Mouse (Mus musculus): Measurements from ENCODE around the gene Uqcr11. TPM values are rescaled to one million over a fixed set of nuclear protein-coding genes. Genes with fewer than 3 reads are reported as not detected.

Gene Uqcr11
- polyA plus RNA-seq, 1 experiment from 2014 or later = 459 TPM

GRCm38 (mm10) chr10:80365736-80366135 is 40.9 kb downstream of the Uqcr11 start:
- peaks cover 33% of the 10 kb centered on the region for H3K27me3 ChIP-seq
- ATAC-seq (ENCODE audit: low FRiP score, low read depth) = no peak
- no peaks in the 10 kb centered on the region for H3K4me1 ChIP-seq
- no peak overlapping the region for H3K9ac ChIP-seq
- H3K36me3 ChIP-seq = no peaks in the 10 kb centered on the region
- no peak overlapping the region for H3K4me2 ChIP-seq (replicated peaks)
- H3K9me3 ChIP-seq = peaks cover 4% of the 10 kb centered on the region; the same call in 1 of the 2 replicates
- no peak overlapping the region for H3K27ac ChIP-seq
- 48% methylated on average over 6 of the region's 6 CpGs for whole genome bisulfite sequencing
- no peak overlapping the region for H3K4me3 ChIP-seq

GRCm38 (mm10) chr10:80363734-80364133 is 42.9 kb downstream of the Uqcr11 start:
- Histone ChIP-seq H3K4me3 (no peak overlapping the region), H3K27me3 (peaks cover 54% of the 10 kb centered on the region), H3K9me3 (peaks cover 4% of the 10 kb centered on the region; the same call in 1 of the 2 replicates), H3K4me2 (replicated peaks) (no peak overlapping the region), H3K36me3 (no peaks in the 10 kb centered on the region), H3K9ac (no peak overlapping the region), H3K27ac (no peak overlapping the region), H3K4me1 (no peaks in the 10 kb centered on the region)
- 26% methylated on average over 6 of the region's 6 CpGs for WGBS
- ATAC-seq (ENCODE audit: low FRiP score, low read depth) = no peak

DNA sequence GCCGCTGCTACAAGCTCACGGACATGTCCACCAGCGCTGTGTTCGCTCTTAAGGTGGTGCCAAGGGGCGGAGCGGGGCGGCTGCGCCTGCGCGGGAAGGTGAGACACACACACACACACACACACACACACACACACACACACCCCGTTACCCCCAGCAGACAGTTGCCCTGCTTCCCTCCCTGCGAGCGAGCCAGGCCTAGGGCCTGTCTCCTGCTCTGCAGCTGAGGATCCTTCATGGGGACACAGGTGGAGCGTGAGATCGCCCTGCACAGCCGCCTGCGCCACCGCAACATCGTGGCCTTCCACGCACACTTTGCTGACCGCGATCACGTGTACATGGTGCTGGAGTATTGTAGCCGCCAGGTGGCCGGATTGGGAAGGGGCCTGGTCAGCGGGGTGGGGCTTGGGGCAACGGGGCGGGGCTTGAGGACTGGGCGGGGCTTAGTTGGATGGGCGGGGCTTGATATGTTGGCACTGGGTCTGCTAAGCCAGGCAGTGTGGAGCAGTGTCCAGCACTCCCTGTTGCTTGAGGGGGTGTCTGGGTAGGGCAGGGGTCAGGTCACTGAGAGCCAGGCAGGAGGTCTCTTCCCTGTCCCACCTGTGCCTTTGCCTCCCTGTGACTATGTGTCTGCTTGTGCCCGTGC is 48.5 kb downstream of the Uqcr11 start:
- Histone ChIP-seq H3K4me2 (replicated peaks) (peak overlapping the region; percentile 60), H3K9ac (peak overlapping the region; percentile 36; the same call in 1 of the 2 replicates), H3K27ac (no peak overlapping the region), H3K9me3 (no peaks in the 10 kb centered on the region), H3K27me3 (peaks cover 90% of the 10 kb centered on the region), H3K36me3 (no peaks in the 10 kb centered on the region), H3K4me3 (peak overlapping the region; percentile 44), H3K4me1 (peaks cover 22% of the 10 kb centered on the region)
- no peak for ATAC-seq (ENCODE audit: low FRiP score, low read depth)
- WGBS = 8% methylated on average over 31 of the region's 31 CpGs

GRCm38 (mm10) chr10:80357336-80357735 is 49.3 kb downstream of the Uqcr11 start:
- H3K9ac ChIP-seq = no peak overlapping the region
- H3K4me3 ChIP-seq = peak overlapping the region; percentile 44
- H3K4me2 ChIP-seq (replicated peaks) = peak overlapping the region; percentile 76
- ATAC-seq (ENCODE audit: low FRiP score, low read depth) = no peak; the same call in 1 of the 2 replicates
- H3K9me3 ChIP-seq = no peaks in the 10 kb centered on the region
- WGBS = 35% methylated on average over 7 of the region's 7 CpGs
- H3K27ac ChIP-seq = no peak overlapping the region
- peaks cover 22% of the 10 kb centered on the region for H3K4me1 ChIP-seq
- H3K27me3 ChIP-seq = peaks cover 90% of the 10 kb centered on the region
- H3K36me3 ChIP-seq = no peaks in the 10 kb centered on the region

DNA sequence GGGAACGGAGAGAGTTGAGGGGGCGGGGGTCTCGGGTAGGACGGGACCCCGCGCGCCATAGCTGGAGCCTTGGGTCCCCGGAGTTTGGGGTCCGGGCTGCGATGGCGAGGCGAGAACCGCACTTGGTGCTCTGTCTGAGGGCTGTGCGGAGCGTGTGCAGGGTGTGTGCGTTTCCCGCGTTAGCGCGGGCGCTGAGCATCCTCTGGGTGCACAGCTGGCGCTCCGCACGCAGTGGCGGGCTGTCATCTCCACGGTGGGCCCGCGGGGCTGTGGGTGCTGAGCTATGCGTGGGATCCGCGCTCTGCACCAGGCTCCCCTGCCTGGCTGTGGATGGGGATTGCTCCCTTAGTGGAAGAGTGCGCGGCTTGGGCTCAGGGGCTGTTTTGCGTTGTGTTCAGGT is 49.9 kb downstream of the Uqcr11 start:
- WGBS = 1% methylated on average over 34 of the region's 34 CpGs
- Histone ChIP-seq H3K36me3 (no peaks in the 10 kb centered on the region), H3K4me3 (peak overlapping the region; percentile 44), H3K27me3 (peaks cover 96% of the 10 kb centered on the region), H3K9me3 (no peaks in the 10 kb centered on the region), H3K4me2 (replicated peaks) (peak overlapping the region; percentile 76), H3K9ac (peak overlapping the region; percentile 46), H3K4me1 (peaks cover 22% of the 10 kb centered on the region), H3K27ac (no peak overlapping the region)
- no peak for ATAC-seq (ENCODE audit: low FRiP score, low read depth)

DNA sequence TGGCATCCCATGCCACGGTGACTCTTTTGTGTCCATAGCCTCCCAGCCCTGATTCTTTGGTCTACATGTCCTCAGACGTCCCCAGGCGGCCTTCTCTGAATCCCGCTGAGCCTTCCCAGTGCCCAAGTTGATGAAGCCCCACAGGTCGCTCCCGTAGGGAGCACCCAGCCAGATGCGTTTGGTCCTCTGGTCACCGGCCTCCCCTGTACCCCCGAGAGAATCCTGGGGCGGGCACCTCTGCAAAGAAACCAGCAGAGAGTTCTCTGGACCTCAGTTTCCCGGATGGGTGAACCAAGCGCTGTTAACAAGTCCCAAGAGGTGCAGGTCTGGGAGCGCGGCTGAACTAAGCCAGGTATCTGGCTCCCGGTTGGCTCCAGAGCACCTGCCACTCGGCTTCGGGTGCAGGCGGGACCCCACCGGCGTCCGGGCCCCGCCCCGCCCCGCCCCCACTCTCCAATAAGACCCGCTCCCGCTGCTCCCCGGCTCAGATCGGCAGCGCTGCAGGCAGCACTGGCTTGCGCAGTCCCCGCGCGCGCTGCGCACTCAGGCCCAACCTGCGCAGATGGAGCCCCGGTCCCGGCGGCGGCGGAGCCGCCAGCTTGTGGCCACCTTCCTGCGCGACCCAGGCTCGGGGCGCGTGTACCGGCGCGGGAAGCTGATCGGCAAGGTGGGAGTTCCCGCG is 50.5 kb downstream of the Uqcr11 start, which contains the start of gene Plk5:
Gene Plk5, plus strand, starts transcription at position 459 of the 682 bp plus-strand sequence.
- peaks cover 22% of the 10 kb centered on the region for H3K4me1 ChIP-seq
- WGBS = under 1% methylated on average over 52 of the region's 53 CpGs
- H3K27me3 ChIP-seq = peaks cover 100% of the 10 kb centered on the region
- no peak for ATAC-seq (ENCODE audit: low FRiP score, low read depth)
- no peaks in the 10 kb centered on the region for H3K36me3 ChIP-seq
- H3K4me3 ChIP-seq = peak within 1 kb of the TSS; percentile 44
- H3K4me2 ChIP-seq (replicated peaks) = peak within 1 kb of the TSS; percentile 76
- peak within 1 kb of the TSS; percentile 46 for H3K9ac ChIP-seq
- H3K9me3 ChIP-seq = no peaks in the 10 kb centered on the region
- H3K27ac ChIP-seq = no peak within 1 kb of the TSS

DNA sequence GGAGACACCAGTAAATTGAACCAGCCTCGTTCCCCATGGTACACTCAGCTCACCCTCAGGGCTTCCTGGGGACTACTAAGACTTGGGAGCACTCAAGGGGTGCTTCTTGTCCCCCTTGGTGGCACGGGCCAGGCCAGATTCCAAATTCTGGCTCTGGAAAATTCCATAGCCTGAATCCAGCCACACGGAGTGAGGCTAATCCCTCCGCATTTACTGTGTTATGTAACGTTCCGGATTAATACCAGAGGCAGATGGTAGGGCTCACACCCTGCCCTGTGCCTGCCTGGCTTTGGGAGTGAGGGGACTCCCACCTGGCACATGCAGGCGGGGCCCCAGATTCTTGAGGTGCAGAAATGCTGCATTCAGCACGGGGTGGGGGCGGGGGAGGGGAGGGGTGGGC is 51.2 kb downstream of the Uqcr11 start:
- Histone ChIP-seq H3K9ac (no peak overlapping the region), H3K9me3 (no peaks in the 10 kb centered on the region), H3K27me3 (peaks cover 100% of the 10 kb centered on the region), H3K36me3 (no peaks in the 10 kb centered on the region), H3K4me1 (peaks cover 22% of the 10 kb centered on the region), H3K27ac (no peak overlapping the region), H3K4me3 (peak overlapping the region; percentile 44; the same call in 1 of the 2 replicates), H3K4me2 (replicated peaks) (no peak overlapping the region; the same call in 1 of the 2 replicates)
- 5% methylated on average over 9 of the region's 9 CpGs for WGBS
- ATAC-seq (ENCODE audit: low FRiP score, low read depth) = no peak

Small RNA genes lying within 50 kb of the gene (microRNA-seq; reads per million reads assigned to microRNA genes)
- not detected for gene Gm22721

Other genes with a start within 250 kb of the Uqcr11 start
- 149 and 194 TPM in 2 replicates for gene Cirbp, start 240.8 kb downstream of the Uqcr11 start, polyA plus RNA-seq (2015; fragmentation: Nextera tagmentation; extraction: Ambion mirVana)
- 9.7 and 11.0 TPM in 2 replicates for gene 1600002K03Rik, start 233.9 kb downstream of the Uqcr11 start, polyA plus RNA-seq (2015; fragmentation: Nextera tagmentation; extraction: Ambion mirVana)
- 39.5 and 40.4 TPM in 2 replicates for gene Efna2, start 227.3 kb downstream of the Uqcr11 start, polyA plus RNA-seq (2015; fragmentation: Nextera tagmentation; extraction: Ambion mirVana)
- gene Mum1, start 180.4 kb downstream of the Uqcr11 start, polyA plus RNA-seq (2015; fragmentation: Nextera tagmentation; extraction: Ambion mirVana) = 94.7 and 96.9 TPM in 2 replicates
- gene Ndufs7, start 157.7 kb downstream of the Uqcr11 start, polyA plus RNA-seq (2015; fragmentation: Nextera tagmentation; extraction: Ambion mirVana) = 298 and 306 TPM in 2 replicates
- 57.1 and 58.4 TPM in 2 replicates for gene Gamt, start 145.8 kb downstream of the Uqcr11 start, polyA plus RNA-seq (2015; fragmentation: Nextera tagmentation; extraction: Ambion mirVana)
- gene Dazap1, start 145.3 kb downstream of the Uqcr11 start, polyA plus RNA-seq (2015; fragmentation: Nextera tagmentation; extraction: Ambion mirVana) = 64.9 and 67.9 TPM in 2 replicates
- 908 and 936 TPM in 2 replicates for gene Rps15, start 114.4 kb downstream of the Uqcr11 start, polyA plus RNA-seq (2015; fragmentation: Nextera tagmentation; extraction: Ambion mirVana)
- 3.3 and 3.8 TPM in 2 replicates for gene Apc2, start 110.9 kb downstream of the Uqcr11 start, polyA plus RNA-seq (2015; fragmentation: Nextera tagmentation; extraction: Ambion mirVana)
- 50.7 and 51.2 TPM in 2 replicates for gene 2310011J03Rik, start 86.3 kb downstream of the Uqcr11 start, polyA plus RNA-seq (2015; fragmentation: Nextera tagmentation; extraction: Ambion mirVana)
- 4.8 and 6.5 TPM in 2 replicates for gene Pcsk4, start 77.3 kb downstream of the Uqcr11 start, polyA plus RNA-seq (2015; fragmentation: Nextera tagmentation; extraction: Ambion mirVana)
- 6.1 and 6.3 TPM in 2 replicates for gene Reep6, start 76.9 kb downstream of the Uqcr11 start, polyA plus RNA-seq (2015; fragmentation: Nextera tagmentation; extraction: Ambion mirVana)
- gene Adamtsl5, start 58.4 kb downstream of the Uqcr11 start, polyA plus RNA-seq (2015; fragmentation: Nextera tagmentation; extraction: Ambion mirVana) = 2.0 and 2.4 TPM in 2 replicates
- gene Plk5, start 50.4 kb downstream of the Uqcr11 start, polyA plus RNA-seq (2015; fragmentation: Nextera tagmentation; extraction: Ambion mirVana) = 1.2 and 2.2 TPM in 2 replicates
- 9.2 and 9.5 TPM in 2 replicates for gene Mex3d, start 19.2 kb downstream of the Uqcr11 start, polyA plus RNA-seq (2015; fragmentation: Nextera tagmentation; extraction: Ambion mirVana)
- 276 and 288 TPM in 2 replicates for gene Mbd3, start 7.3 kb downstream of the Uqcr11 start, polyA plus RNA-seq (2015; fragmentation: Nextera tagmentation; extraction: Ambion mirVana)
- 153 and 157 TPM in 2 replicates for gene Tcf3, start 26.8 kb upstream of the Uqcr11 start, polyA plus RNA-seq (2015; fragmentation: Nextera tagmentation; extraction: Ambion mirVana)
- not detected in 2 replicates for gene Onecut3, start 88.0 kb upstream of the Uqcr11 start, polyA plus RNA-seq (2015; fragmentation: Nextera tagmentation; extraction: Ambion mirVana)
- 0.29 and 0.33 TPM in 2 replicates for gene Atp8b3, start 132.3 kb upstream of the Uqcr11 start, polyA plus RNA-seq (2015; fragmentation: Nextera tagmentation; extraction: Ambion mirVana)
- 28.3 and 28.7 TPM in 2 replicates for gene Rexo1, start 154.7 kb upstream of the Uqcr11 start, polyA plus RNA-seq (2015; fragmentation: Nextera tagmentation; extraction: Ambion mirVana)
- gene Klf16, start 170.5 kb upstream of the Uqcr11 start, polyA plus RNA-seq (2015; fragmentation: Nextera tagmentation; extraction: Ambion mirVana) = 9.3 and 10.0 TPM in 2 replicates
- 80.9 and 83.0 TPM in 2 replicates for gene Abhd17a, start 183.5 kb upstream of the Uqcr11 start, polyA plus RNA-seq (2015; fragmentation: Nextera tagmentation; extraction: Ambion mirVana)
- gene Scamp4, start 196.0 kb upstream of the Uqcr11 start, polyA plus RNA-seq (2015; fragmentation: Nextera tagmentation; extraction: Ambion mirVana) = 83.9 and 92.0 TPM in 2 replicates
- gene Adat3, start 196.1 kb upstream of the Uqcr11 start, polyA plus RNA-seq (2015; fragmentation: Nextera tagmentation; extraction: Ambion mirVana) = 7.6 and 8.8 TPM in 2 replicates
- 3.7 and 5.6 TPM in 2 replicates for gene Gm49322, start 199.2 kb upstream of the Uqcr11 start, polyA plus RNA-seq (2015; fragmentation: Nextera tagmentation; extraction: Ambion mirVana)
- gene Csnk1g2, start 216.0 kb upstream of the Uqcr11 start, polyA plus RNA-seq (2015; fragmentation: Nextera tagmentation; extraction: Ambion mirVana) = 148 and 159 TPM in 2 replicates